ENCODE assay signal across 8 mouse cellular contexts in the genomic region with DNA sequence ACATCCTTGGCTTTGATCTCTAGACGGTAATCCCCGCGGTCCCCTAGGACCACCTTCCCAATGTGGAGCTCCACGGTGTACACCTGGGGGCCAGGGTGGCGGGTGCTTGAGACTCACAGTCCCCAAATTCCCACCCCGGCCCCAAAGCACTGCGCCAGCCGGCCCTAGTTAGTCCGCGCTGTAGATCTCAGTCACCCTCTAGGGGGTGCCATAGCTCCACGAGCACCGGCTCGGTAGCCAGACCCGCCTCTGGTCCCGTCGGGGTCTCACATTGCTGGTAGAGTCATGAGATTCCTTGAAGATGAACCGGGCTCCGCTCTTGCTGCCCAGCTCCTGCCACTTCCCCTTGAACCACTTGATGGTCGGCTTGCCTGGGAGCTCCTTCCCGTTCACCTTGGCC. TPM values are rescaled to one million over a fixed set of nuclear protein-coding genes. Genes with fewer than 3 reads are reported as not detected.
DNase-seq lines count a peak whose midpoint lies in the region; ATAC-seq lines count a peak whose summit lies in the region.

No protein-coding gene starts in this region.

- H3K27me3 ChIP-seq in embryonic facial prominence, embryonic 13.5 days, result peaks cover 64% of the 10 kb centered on the region

- no peaks in the 10 kb centered on the region for H3K36me3 ChIP-seq in embryonic facial prominence, embryonic 13.5 days

- intact Hi-C loops in heart, postnatal 36 days (cut with DNase I), result loop anchor here (1.0 to 5.0 kb wide), 2 partner anchors 40 to 126 kb away; no protein-coding TSS in a partner anchor

- no peak for ATAC-seq in embryonic facial prominence, embryonic 13.5 days (ENCODE audit: insufficient number of reproducible peaks, insufficient read depth, low FRiP score, low TSS enrichment, low read depth)
- ATAC-seq in megakaryocyte progenitor cell, adult 5-6 weeks (replicated peaks; ENCODE audit: poor library complexity), result peak; percentile 82

- H3K9ac ChIP-seq in embryonic facial prominence, embryonic 13.5 days, result peak overlapping the region; percentile 44; the same call in 1 of the 2 replicates

- peak; percentile 54 for DNase-seq in adrenal gland, adult 2 months
- DNase-seq in adrenal gland, adult 8-10 months, result no peak
- peak; percentile 57 for DNase-seq in WW6 (ENCODE audit: low read depth, low spot score)
- peak; percentile 55 to 65 for DNase-seq in heart, postnatal 36 days
- peak; percentile 40 to 48 for DNase-seq in layer of hippocampus, postnatal 14 days (ENCODE audit: low spot score in 2 of 2)
- DNase-seq in spleen, postnatal 4 days (ENCODE audit: low spot score in 2 of 2), result peak; percentile 68 to 85

- peaks cover 18% of the 10 kb centered on the region for H3K4me1 ChIP-seq in embryonic facial prominence, embryonic 13.5 days

- peak overlapping the region; percentile 49 for H3K4me2 ChIP-seq in embryonic facial prominence, embryonic 13.5 days

- 3% methylated on average over 20 of the region's 20 CpGs for WGBS in embryonic facial prominence, embryonic 13.5 days

- no peak overlapping the region for H3K27ac ChIP-seq in embryonic facial prominence, embryonic 13.5 days

- H3K4me3 ChIP-seq in embryonic facial prominence, embryonic 13.5 days, result no peak overlapping the region

- no peaks in the 10 kb centered on the region for H3K9me3 ChIP-seq in embryonic facial prominence, embryonic 13.5 days

RNA-seq across cellular contexts. Expression of a gene that starts 2.7 kb away (rescaled TPM):
- under 1 TPM in 1 of 2 experiments, not detected in 1; 0.24 TPM for total RNA-seq in adrenal gland, adult 2 months (2021)
- polyA plus RNA-seq in adrenal gland, adult 2 months (2012; rRNA removed), result not detected in 2 replicates
- total RNA-seq in adrenal gland, adult 8-10 months (2022), result under 1 TPM in 2 of 4 experiments, not detected in 2; 0.07 to 0.08 TPM
- 0.13 and 0.14 TPM in 2 replicates for polyA plus RNA-seq in embryonic facial prominence, embryonic 13.5 days (2015; fragmentation: Nextera tagmentation; extraction: Ambion mirVana)
- total RNA-seq in heart, postnatal 36 days (2021), result 10 to 100 TPM; 16.5 to 20.1 TPM
- under 1 TPM in 1 of 2 experiments, not detected in 1; 0.10 TPM for total RNA-seq in layer of hippocampus, postnatal 14 days (2021)
- not detected in 2 replicates for total RNA-seq in megakaryocyte progenitor cell, adult 5-6 weeks (2015)
- total RNA-seq in megakaryocyte progenitor cell, adult 5-6 weeks (2017), result not detected in 2 replicates

RNA-seq across cellular contexts. Expression of a gene that starts 10.2 kb away (rescaled TPM):
- under 1 TPM; 0.31 to 0.40 TPM for total RNA-seq in adrenal gland, adult 2 months (2021)
- polyA plus RNA-seq in adrenal gland, adult 2 months (2012; rRNA removed), result 0.58 and 0.66 TPM in 2 replicates
- under 1 TPM; 0.32 to 0.77 (median 0.43) TPM for total RNA-seq in adrenal gland, adult 8-10 months (2022)
- polyA plus RNA-seq in embryonic facial prominence, embryonic 13.5 days (2015; fragmentation: Nextera tagmentation; extraction: Ambion mirVana), result 0.60 and 0.94 TPM in 2 replicates
- total RNA-seq in heart, postnatal 36 days (2021), result under 1 TPM; 0.31 to 0.51 TPM
- total RNA-seq in layer of hippocampus, postnatal 14 days (2021), result not detected
- total RNA-seq in megakaryocyte progenitor cell, adult 5-6 weeks (2015), result 0.20 TPM in 1 of 2 replicates, not detected in the other
- total RNA-seq in megakaryocyte progenitor cell, adult 5-6 weeks (2017), result 0.04 TPM in 1 of 2 replicates, not detected in the other

RNA-seq across cellular contexts. Expression of a gene that starts 25.3 kb away (rescaled TPM):
- 1 to 10 TPM; 8.3 to 9.1 TPM for total RNA-seq in adrenal gland, adult 2 months (2021)
- 28.6 and 30.9 TPM in 2 replicates for polyA plus RNA-seq in adrenal gland, adult 2 months (2012; rRNA removed)
- 10 to 100 TPM in 3 of 4 experiments, 1 to 10 TPM in 1; 10.0 to 15.5 (median 13.0) TPM for total RNA-seq in adrenal gland, adult 8-10 months (2022)
- 19.9 and 22.4 TPM in 2 replicates for polyA plus RNA-seq in embryonic facial prominence, embryonic 13.5 days (2015; fragmentation: Nextera tagmentation; extraction: Ambion mirVana)
- 1 to 10 TPM; 3.1 to 3.2 TPM for total RNA-seq in heart, postnatal 36 days (2021)
- 10 to 100 TPM; 29.8 to 48.4 TPM for total RNA-seq in layer of hippocampus, postnatal 14 days (2021)
- total RNA-seq in megakaryocyte progenitor cell, adult 5-6 weeks (2015), result 1.2 and 2.5 TPM in 2 replicates
- total RNA-seq in megakaryocyte progenitor cell, adult 5-6 weeks (2017), result 0.30 and 1.7 TPM in 2 replicates

RNA-seq across cellular contexts. Expression of a gene that starts 25.4 kb away (rescaled TPM):
- 100 to 1,000 TPM in 1 of 2 experiments, 10 to 100 TPM in 1; 77.9 to 101 TPM for total RNA-seq in adrenal gland, adult 2 months (2021)
- polyA plus RNA-seq in adrenal gland, adult 2 months (2012; rRNA removed), result 516 and 555 TPM in 2 replicates
- total RNA-seq in adrenal gland, adult 8-10 months (2022), result 100 to 1,000 TPM in 3 of 4 experiments, 10 to 100 TPM in 1; 99.0 to 119 (median 110) TPM
- polyA plus RNA-seq in embryonic facial prominence, embryonic 13.5 days (2015; fragmentation: Nextera tagmentation; extraction: Ambion mirVana), result 126 and 129 TPM in 2 replicates
- 10 to 100 TPM; 87.6 to 87.9 TPM for total RNA-seq in heart, postnatal 36 days (2021)
- total RNA-seq in layer of hippocampus, postnatal 14 days (2021), result 100 to 1,000 TPM; 163 to 173 TPM
- 60.6 and 62.7 TPM in 2 replicates for total RNA-seq in megakaryocyte progenitor cell, adult 5-6 weeks (2015)
- 30.4 and 38.3 TPM in 2 replicates for total RNA-seq in megakaryocyte progenitor cell, adult 5-6 weeks (2017)

RNA-seq across cellular contexts. Expression of a gene that starts 26.9 kb away (rescaled TPM):
- 10 to 100 TPM in 1 of 2 experiments, 1 to 10 TPM in 1; 8.0 to 17.3 TPM for total RNA-seq in adrenal gland, adult 2 months (2021)
- polyA plus RNA-seq in adrenal gland, adult 2 months (2012; rRNA removed), result 27.3 and 31.0 TPM in 2 replicates
- 10 to 100 TPM; 10.9 to 18.6 (median 15.9) TPM for total RNA-seq in adrenal gland, adult 8-10 months (2022)
- 94.4 and 104 TPM in 2 replicates for polyA plus RNA-seq in embryonic facial prominence, embryonic 13.5 days (2015; fragmentation: Nextera tagmentation; extraction: Ambion mirVana)
- 10 to 100 TPM; 11.9 to 14.0 TPM for total RNA-seq in heart, postnatal 36 days (2021)
- total RNA-seq in layer of hippocampus, postnatal 14 days (2021), result 1 to 10 TPM; 5.8 to 8.8 TPM
- total RNA-seq in megakaryocyte progenitor cell, adult 5-6 weeks (2015), result 51.4 and 70.3 TPM in 2 replicates
- total RNA-seq in megakaryocyte progenitor cell, adult 5-6 weeks (2017), result 64.4 and 77.2 TPM in 2 replicates

Comparison
In these comparisons a context has a peak if more than half of its experiments do, and no peak if none do; other contexts are left out.
1. RNA of a gene that starts 2.7 kb away (total RNA-seq): 16.5 to 20.1 TPM in heart, postnatal 36 days; 0.24 TPM in adrenal gland, adult 2 months, 0.10 TPM in layer of hippocampus, postnatal 14 days, 0.07 to 0.08 TPM in adrenal gland, adult 8-10 months and not detected in megakaryocyte progenitor cell, adult 5-6 weeks; every median in the first group is over 10 times any median in the second.